Mouse (Mus musculus) skeletal muscle tissue, adult 2 months (tissue): ENCODE results near the gene Pygm.

Experiments
- DNase-seq: peaks from one replicate; pipeline ENCODE4 v3.0.0-alpha.2; 2012; ENCODE audit warnings: low read depth, low spot score

Pygm gene

DNA sequence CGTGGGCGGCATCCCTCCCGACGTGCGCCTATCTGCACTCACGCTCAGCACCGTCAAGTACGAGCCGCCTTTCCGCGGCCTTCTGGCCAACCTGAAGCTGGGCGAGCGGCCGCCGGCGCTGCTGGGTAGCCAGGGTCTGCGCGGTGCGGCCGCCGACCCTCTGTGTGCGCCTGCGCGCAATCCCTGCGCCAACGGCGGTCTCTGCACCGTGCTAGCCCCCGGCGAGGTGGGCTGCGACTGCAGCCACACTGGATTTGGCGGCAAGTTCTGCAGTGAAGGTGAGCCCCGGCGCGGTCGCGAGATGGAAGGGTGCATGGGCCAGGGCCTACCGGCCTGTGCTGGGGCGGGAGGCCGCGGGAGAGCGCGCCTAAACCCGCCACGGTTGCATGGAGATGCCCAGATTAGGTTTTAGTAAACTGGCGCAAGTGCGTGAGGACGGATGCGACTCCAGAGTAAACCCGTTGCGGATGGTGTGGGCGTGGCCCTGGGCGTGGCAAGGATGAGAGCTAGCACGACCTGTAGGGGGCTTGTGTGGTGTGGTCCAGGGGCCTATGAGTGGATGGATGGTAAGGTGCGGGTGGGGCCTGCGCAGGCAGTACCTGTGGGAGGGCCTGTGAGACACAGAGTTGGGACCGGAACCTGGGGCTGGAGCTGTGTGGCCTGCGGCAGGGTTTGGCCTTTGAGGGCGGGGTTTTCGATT, 44.5 kb downstream of the Pygm start:
- no peak for DNase-seq

DNA sequence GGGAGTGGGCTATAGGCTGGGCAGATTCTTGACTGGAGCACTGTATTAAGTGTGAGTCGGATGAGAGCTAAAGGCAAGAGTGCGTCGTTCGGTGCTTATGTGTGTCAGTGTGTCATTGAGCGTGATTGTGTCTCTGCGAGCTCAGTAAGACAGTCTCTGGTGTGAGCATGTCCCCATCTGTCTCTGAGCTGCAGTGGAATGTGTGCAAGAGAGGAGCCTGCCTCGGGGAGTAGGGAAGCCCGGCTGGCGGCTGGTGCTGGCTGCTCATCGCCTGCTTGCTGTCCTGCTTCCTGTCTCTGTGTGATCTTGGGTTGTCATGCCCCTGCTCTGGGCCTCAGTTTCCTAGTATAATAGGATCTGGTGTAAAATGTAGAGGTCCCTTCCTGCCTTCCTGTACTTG, 58.8 kb downstream of the Pygm start:
- DNase-seq, result no peak

- no peak for DNase-seq
Observed at GRCm38 (mm10) chr19:6445761-6446423, 61.7 kb downstream of the Pygm start.

- no peak for DNase-seq
Observed at GRCm38 (mm10) chr19:6446736-6447437, 62.7 kb downstream of the Pygm start.
